Mouse (Mus musculus) hindbrain, postnatal 0 days (tissue): ENCODE measurements around the gene Fgfr2. TPM values are rescaled to one million over a fixed set of nuclear protein-coding genes. Genes with fewer than 3 reads are reported as not detected.

Experiments used
- ATAC-seq: fragments of 200-750 bp; cut with Nextera tagmentation; 2 replicates; pipeline ENCODE4 v1.8.0; 2017; ENCODE audit warnings: mild to moderate bottlenecking, moderate TSS enrichment, moderate library complexity
- DNase-seq: peaks from one replicate; pipeline ENCODE4 v3.0.0-alpha.2; 2015; ENCODE audit warnings: low spot score
- H3K27ac ChIP-seq: fragments of 300-500 bp; sonication (generic); 2 replicates; pipeline ENCODE4 v1.5.1; 2014; ENCODE audit warnings: mild to moderate bottlenecking
- H3K27me3 ChIP-seq: fragments of 300-500 bp; sonication (generic); 2 replicates; pipeline ENCODE4 v1.6.1; 2014; ENCODE audit warnings: low read length, mixed read lengths; ENCODE audit not compliant: insufficient read depth
- H3K36me3 ChIP-seq: fragments of 300-500 bp; sonication (generic); 2 replicates; pipeline ENCODE4 v1.6.1; 2014; ENCODE audit warnings: low read length, mixed read lengths; ENCODE audit not compliant: insufficient read depth
- H3K4me1 ChIP-seq: fragments of 300-500 bp; sonication (generic); 2 replicates; pipeline ENCODE4 v1.6.1; 2014; ENCODE audit warnings: antibody characterized with exemption, low read length, mixed read lengths; ENCODE audit not compliant: insufficient read depth
- H3K4me2 ChIP-seq: fragments of 300-500 bp; sonication (generic); 2 replicates; pipeline ENCODE4 v1.6.1; 2014; ENCODE audit warnings: low read depth, mild to moderate bottlenecking, low read length, moderate library complexity, mixed read lengths
- H3K4me3 ChIP-seq: fragments of 300-500 bp; sonication (generic); 2 replicates; pipeline ENCODE4 v1.5.1; 2014; ENCODE audit warnings: low read length
- H3K9ac ChIP-seq: fragments of 300-500 bp; sonication (generic); replicated peaks from 2 replicates; pipeline ENCODE4 v1.6.1; 2014; ENCODE audit warnings: mild to moderate bottlenecking, low read length, moderate library complexity, mixed read lengths
- H3K9me3 ChIP-seq: fragments of 300-500 bp; sonication (generic); 2 replicates; pipeline ENCODE4 v1.6.1; 2016; ENCODE audit warnings: low read length, mixed read lengths
- CTCF ChIP-seq: IDR thresholded peaks from 2 replicates; pipeline ENCODE4 v1.5.1; 2016; ENCODE audit warnings: antibody characterized with exemption, control low read depth, low read depth
- WGBS: fragments of 180-500 bp; shearing (Covaris S2); extraction: QIAGEN DNeasy Blood & Tissue Kit; methylation state at CpG from one replicate; pipeline ENCODE4 v1.1.7; 2014; 5-methylcytosine and 5-hydroxymethylcytosine counted together
- polyA plus RNA-seq: library from polyadenylated mRNA; unstranded; fragments of >200 nt; fragmentation: Nextera tagmentation; extraction: Ambion mirVana; gene quantifications from 2 replicates; pipeline ENCODE4 v1.2.1, GENCODE M21; 2015
- total RNA-seq: library from RNA; depleted of rRNA; stranded (reverse); fragments of >200 nt; gene quantifications from 2 replicates; pipeline ENCODE4 v1.2.3, GENCODE M21; 2014

Fgfr2 gene
- total and polyA plus RNA-seq, 2 experiments from 2014 or later, result 17.3 to 49.0 TPM

GRCm38 (mm10) chr7:130937266-130937841 lies 2185.8 kb downstream of the Fgfr2 start:
- Histone ChIP-seq H3K36me3 (no peaks in the 10 kb centered on the region), H3K27ac (no peak overlapping the region), H3K9me3 (no peaks in the 10 kb centered on the region), H3K4me3 (peak overlapping the region; percentile 44), H3K4me2 (peak overlapping the region; percentile 64), H3K27me3 (peaks cover 30% of the 10 kb centered on the region), H3K4me1 (peaks cover 16% of the 10 kb centered on the region; the same call in 1 of the 2 replicates), H3K9ac (no peak overlapping the region)
- peak; percentile 19; the same call in 1 of the 2 replicates for TF ChIP-seq CTCF
- ATAC-seq, result no peak
- DNase-seq, result peak; percentile 29
- WGBS, result 20% methylated on average over 12 of the region's 12 CpGs

DNA sequence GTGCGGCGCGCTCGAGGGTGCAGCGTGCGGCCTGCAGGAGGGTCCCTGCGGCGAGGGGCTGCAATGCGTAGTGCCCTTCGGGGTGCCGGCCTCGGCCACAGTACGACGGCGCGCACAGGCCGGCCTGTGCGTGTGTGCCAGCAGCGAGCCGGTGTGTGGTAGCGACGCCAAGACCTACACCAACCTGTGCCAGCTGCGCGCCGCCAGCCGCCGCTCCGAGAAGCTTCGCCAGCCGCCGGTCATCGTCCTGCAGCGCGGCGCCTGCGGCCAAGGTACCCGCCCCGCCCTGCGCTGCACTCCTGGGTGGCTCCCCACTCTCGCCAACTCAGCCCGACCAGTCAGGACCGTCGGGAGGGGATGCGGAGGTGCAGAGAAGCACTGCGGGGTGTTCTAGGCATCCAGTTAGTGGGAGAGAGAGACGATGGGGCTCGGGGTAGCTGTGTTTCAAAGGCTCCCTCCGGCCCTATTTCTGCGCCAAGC lies 2186.6 kb downstream of the Fgfr2 start:
- Histone ChIP-seq H3K36me3 (no peaks in the 10 kb centered on the region), H3K4me2 (peak overlapping the region; percentile 64), H3K4me3 (peak overlapping the region; percentile 44), H3K27me3 (peaks cover 30% of the 10 kb centered on the region), H3K9me3 (no peaks in the 10 kb centered on the region), H3K4me1 (peaks cover 16% of the 10 kb centered on the region; the same call in 1 of the 2 replicates), H3K27ac (peak overlapping the region; percentile 36; the same call in 1 of the 2 replicates), H3K9ac (peak overlapping the region; percentile 43)
- ATAC-seq (peak; percentile 56), DNase-seq (no peak)
- WGBS, result 2% methylated on average over 49 of the region's 49 CpGs
- no peak for TF ChIP-seq CTCF

DNA sequence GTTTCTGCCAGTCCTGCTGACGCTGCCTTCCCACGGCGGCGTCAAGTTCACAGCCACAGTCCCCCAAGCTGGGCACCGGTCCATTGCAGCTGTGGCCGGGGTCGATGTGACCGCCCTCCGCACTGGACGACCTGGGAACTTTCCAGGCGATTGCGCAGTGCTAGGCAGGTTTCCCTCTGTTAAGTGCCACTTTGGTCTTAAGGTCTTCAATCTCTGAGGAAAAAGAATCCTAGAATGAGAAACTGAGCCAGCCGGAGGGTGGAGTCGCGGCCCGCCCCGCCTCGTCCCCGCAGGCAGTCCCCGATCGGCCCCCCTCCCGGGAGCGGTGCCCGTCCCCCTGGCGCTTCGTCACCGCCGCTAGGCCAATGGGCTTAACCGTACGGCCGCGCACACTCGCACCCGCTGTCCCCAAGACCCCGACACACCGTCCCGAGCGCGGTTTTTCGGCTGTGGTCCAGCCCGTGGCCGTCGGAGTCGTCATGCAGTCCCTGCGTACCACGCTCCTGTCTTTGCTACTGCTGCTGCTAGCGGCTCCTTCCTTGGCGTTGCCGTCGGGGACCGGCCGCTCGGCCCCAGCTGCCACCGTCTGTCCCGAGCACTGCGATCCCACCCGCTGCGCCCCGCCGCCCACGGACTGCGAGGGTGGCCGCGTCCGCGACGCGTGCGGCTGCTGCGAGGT lies 2187.2 kb downstream of the Fgfr2 start, which contains the start of gene Htra1:
TSS of gene Htra1 (plus strand) at position 319 of the 679 bp plus-strand sequence.
- Histone ChIP-seq H3K4me1 (peaks cover 16% of the 10 kb centered on the region; the same call in 1 of the 2 replicates), H3K9me3 (no peaks in the 10 kb centered on the region), H3K9ac (peak within 1 kb of the TSS; percentile 43), H3K4me2 (peak within 1 kb of the TSS; percentile 64), H3K4me3 (peak within 1 kb of the TSS; percentile 44), H3K27me3 (peaks cover 30% of the 10 kb centered on the region), H3K36me3 (no peaks in the 10 kb centered on the region), H3K27ac (peak within 1 kb of the TSS; percentile 36; the same call in 1 of the 2 replicates)
- peak; percentile 66 for DNase-seq
- WGBS, result under 1% methylated on average over 67 of the region's 70 CpGs
- ATAC-seq, result peak; percentile 86
- no peak for TF ChIP-seq CTCF

GRCm38 (mm10) chr7:130935421-130935792 lies 2187.7 kb downstream of the Fgfr2 start:
- Histone ChIP-seq H3K4me2 (peak overlapping the region; percentile 64), H3K27ac (no peak overlapping the region), H3K9me3 (no peaks in the 10 kb centered on the region), H3K4me3 (peak overlapping the region; percentile 44), H3K27me3 (peaks cover 30% of the 10 kb centered on the region), H3K4me1 (peaks cover 16% of the 10 kb centered on the region; the same call in 1 of the 2 replicates), H3K36me3 (no peaks in the 10 kb centered on the region), H3K9ac (peak overlapping the region; percentile 43)
- TF ChIP-seq CTCF, result no peak
- ATAC-seq, result 0 out of 2 replicates have a peak, but pooled peaks have one; percentile 5
- DNase-seq, result no peak
- WGBS, result 12% methylated on average over 16 of the region's 16 CpGs

DNA sequence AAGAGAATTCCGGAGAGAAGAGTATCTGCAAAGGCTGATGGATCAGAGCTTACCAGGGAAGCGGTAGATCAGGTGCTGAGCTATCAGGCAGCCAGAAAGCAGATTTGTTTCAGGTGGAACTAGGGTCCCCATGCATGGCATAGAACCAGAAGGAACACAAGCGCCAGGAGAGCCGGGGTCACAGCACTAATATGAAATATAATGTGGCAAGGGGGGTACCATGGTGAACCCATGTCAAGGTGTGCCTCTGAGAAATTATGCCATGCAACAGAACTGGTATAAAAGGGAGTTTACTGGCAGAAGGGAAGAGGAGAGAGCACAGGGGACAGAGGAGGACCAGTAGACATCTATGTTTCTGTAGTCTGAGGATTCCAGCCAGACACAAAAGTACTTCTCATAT lies 2188.5 kb downstream of the Fgfr2 start:
- Histone ChIP-seq H3K36me3 (no peaks in the 10 kb centered on the region), H3K4me3 (no peak overlapping the region), H3K27me3 (peaks cover 30% of the 10 kb centered on the region), H3K4me2 (no peak overlapping the region), H3K27ac (no peak overlapping the region), H3K9me3 (no peaks in the 10 kb centered on the region), H3K4me1 (peaks cover 16% of the 10 kb centered on the region; the same call in 1 of the 2 replicates), H3K9ac (no peak overlapping the region)
- no peak for DNase-seq
- no peak for ATAC-seq
- 83% methylated on average over 4 of the region's 4 CpGs for WGBS
- no peak for TF ChIP-seq CTCF

DNA sequence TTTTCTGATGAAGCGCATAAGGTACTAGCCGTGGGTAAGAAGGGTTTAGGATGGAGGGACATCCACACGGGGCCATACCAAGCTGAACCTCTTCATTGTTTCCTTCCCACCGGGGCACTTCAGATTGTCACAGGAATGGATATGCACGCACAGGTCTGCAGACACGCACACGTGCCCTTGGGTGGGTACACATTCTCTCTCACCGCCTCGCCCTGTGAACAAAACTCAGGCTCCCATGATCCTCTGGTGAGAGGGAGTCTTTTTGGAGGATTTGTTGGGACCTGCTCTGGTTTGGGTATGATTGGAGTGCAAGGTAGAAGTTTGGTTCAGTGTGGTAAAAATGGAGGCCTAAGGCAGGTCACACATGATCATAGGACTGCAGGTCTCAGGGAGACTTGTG lies 2190.2 kb downstream of the Fgfr2 start:
- no peaks in the 10 kb centered on the region for H3K9me3 ChIP-seq
- H3K36me3 ChIP-seq, result no peaks in the 10 kb centered on the region
- DNase-seq (no peak), ATAC-seq (no peak)
- H3K27me3 ChIP-seq, result peaks cover 25% of the 10 kb centered on the region
- WGBS, result 87% methylated on average over 9 of the region's 9 CpGs
- H3K4me3 ChIP-seq, result no peak overlapping the region
- peaks cover 16% of the 10 kb centered on the region; the same call in 1 of the 2 replicates for H3K4me1 ChIP-seq
- no peak for TF ChIP-seq CTCF
- H3K27ac ChIP-seq, result no peak overlapping the region
- H3K9ac ChIP-seq, result no peak overlapping the region
- no peak overlapping the region for H3K4me2 ChIP-seq
